Mouse (Mus musculus) testis, postnatal 14 days (tissue): ENCODE measurements around the gene Kcns1.
"Not testable (repeated sequence)": the region's sequence is repeated elsewhere in the genome, so short reads cannot be mapped to it uniquely, and the experiment has no call there.

ENCODE experiments used
- DNase-seq: peaks from one replicate; pipeline ENCODE4 v3.0.0; 2021; ENCODE audit warnings: low spot score

Kcns1 gene

DNA sequence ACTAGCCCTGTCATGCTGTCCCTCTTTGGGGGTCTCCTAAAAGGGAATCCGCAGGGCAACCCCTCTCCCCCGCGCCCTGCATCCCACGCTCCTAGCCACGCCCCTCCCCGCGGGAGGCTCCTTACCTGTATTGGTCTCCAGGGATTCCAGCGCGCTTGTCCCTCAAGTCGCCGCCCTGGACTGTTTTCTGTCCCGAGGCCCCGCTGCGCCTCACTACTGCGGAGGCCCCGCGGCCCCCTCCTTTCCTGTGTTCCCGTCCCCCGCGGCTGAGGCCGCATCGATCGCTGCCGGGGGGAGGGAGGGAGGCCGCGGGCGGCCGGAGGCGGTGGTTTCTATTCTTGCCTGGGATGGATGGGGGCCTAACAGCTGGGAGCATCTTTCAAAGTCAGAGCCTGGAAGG lies at the start of gene Kcns1:
Gene Kcns1 (minus strand): TSS at position 212 of the 400 bp plus-strand sequence.
- no peak for DNase-seq

GRCm38 (mm10) chr2:164219295-164219694 lies 48.4 kb upstream of the Kcns1 start:
- no peak for DNase-seq

DNA sequence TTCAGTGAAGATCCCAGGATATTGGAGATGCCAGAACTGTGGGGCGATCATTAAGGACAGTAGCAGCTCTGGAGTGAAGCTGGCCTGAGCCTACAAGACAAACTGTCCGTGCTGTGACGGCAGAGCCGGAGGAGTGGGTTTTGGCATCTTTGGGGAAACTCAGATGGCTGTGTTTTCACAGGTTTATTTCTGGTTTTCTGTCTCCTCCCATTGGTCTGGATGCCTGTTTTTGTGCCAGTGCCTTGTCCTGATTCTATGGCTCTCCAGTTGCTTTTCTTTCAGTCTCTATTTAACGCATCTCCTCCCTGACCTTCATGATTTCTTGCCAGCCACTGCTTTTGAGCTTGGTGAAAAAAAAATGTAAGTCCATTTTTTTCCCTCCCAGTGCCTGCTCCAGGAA lies 41.8 kb upstream of the Kcns1 start:
- no peak for DNase-seq

DNA sequence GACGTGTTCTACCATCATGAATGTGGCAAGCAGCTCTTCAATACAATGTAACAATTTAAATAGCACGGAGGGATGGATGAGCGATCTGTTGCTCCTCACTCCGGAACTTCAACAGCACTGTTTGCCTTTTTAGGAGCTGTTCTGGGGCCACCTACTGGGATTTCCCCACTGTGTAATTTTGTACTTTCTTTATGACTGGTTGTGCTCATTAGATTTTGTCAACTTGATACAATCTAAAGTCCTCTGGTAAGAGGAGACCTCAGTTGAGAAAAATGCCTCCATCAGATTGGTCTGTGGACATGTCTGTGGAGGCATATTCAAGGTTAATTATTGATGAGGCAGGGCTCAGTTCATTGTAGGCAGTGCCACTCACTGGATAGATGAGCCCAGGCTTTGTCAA lies 40.0 kb upstream of the Kcns1 start:
- DNase-seq, result no peak

DNA sequence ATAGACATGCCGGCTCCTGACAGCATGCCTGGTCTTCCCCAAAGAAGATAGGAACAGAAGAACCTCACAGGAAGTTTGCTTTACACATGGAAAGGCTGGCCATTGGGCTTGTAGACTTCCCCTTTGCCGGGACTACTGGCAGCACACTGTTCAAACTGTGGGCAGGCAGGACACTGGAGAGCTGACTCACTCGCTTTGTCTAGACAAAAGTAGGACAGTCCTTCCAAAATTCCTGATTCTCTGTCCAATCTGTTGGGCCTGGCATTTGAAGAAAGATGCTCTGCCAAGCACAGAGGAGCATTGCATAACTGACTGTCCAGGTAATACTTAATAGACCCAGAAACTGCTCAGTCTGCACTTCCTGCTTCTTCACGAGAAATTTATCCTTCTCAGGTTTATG lies 35.8 kb upstream of the Kcns1 start:
- DNase-seq, result no peak

GRCm38 (mm10) chr2:164206011-164206410 lies 35.1 kb upstream of the Kcns1 start:
- DNase-seq, result not testable (repeated sequence)

GRCm38 (mm10) chr2:164199626-164200327 lies 28.9 kb upstream of the Kcns1 start, which contains the start of gene Wfdc15a:
TSS of gene Wfdc15a (minus strand) at chr2:164200130.
- DNase-seq, result no peak

DNA sequence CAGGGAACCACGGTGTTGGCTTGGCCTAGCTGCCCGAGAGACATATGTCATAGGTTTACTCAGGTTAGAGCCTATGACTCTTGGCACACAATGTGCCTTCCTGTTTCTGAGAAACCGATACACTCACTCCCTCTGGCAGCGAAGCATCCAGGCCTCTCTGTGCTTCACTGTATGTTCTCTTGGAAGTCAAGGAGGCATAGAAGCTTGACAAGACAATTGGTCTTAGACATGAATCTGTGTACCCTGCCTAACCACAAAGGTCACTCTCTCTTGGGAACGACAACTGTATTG lies 25.7 kb upstream of the Kcns1 start:
- no peak for DNase-seq

GRCm38 (mm10) chr2:164195971-164196699 lies 25.2 kb upstream of the Kcns1 start:
- no peak for DNase-seq

DNA sequence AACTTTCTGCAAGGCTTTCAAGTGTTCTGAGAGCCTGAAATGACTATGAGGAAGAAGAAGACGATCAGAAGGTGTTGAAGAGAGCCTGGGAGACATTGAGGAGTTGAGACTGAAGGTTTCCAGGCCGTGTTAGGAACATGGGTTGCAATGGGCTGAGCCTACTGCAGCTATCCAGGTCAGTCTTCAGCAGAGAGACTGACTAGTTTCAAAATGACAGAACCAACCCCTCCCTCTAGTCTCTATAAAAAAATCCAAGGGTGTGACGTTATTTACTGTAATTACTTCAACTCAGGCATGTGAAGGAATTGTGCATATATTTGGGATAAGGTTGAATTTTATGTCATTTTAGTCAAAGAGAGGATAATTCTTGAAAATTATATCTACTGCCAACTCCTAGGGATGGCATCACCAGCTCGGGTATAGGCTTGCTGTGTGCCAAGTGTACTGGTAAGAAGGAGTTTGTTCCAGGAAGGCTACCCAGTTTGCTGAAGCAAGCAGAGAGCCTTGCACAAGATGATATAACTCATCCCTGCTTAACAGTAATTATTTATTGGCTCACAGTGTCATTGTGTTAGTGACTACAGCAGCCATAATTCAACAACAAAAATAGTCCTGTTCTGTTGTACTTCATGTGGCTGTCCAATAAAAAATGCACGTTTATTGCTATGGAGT lies 24.2 kb upstream of the Kcns1 start:
- DNase-seq, result no peak

DNA sequence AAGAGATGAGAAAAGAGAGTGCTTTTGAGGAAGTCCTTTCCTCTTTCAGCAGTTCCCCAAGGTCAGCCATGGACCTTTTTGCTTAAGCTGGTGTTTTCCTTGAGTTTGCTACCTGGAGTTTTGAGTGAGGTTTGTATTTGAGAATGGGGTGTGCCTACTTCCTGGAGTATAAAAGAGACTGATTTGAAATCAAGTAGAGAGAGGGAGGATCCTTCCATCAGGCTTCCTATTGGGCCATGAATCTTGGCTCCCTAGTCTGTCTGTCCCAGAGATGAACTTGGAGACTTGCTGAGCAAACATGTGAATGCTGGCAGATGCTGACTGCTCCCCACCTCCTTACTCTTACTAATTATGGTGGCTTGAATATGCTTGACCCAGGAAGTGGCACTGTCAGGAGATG lies 21.4 kb upstream of the Kcns1 start:
- no peak for DNase-seq

- DNase-seq, result no peak
Observed at GRCm38 (mm10) chr2:164190576-164190975, 19.7 kb upstream of the Kcns1 start, which contains the start of gene Wfdc12. TSS of gene Wfdc12 (minus strand) at chr2:164190608.

- no peak for DNase-seq
Observed at GRCm38 (mm10) chr2:164188722-164189121, 17.8 kb upstream of the Kcns1 start.

DNA sequence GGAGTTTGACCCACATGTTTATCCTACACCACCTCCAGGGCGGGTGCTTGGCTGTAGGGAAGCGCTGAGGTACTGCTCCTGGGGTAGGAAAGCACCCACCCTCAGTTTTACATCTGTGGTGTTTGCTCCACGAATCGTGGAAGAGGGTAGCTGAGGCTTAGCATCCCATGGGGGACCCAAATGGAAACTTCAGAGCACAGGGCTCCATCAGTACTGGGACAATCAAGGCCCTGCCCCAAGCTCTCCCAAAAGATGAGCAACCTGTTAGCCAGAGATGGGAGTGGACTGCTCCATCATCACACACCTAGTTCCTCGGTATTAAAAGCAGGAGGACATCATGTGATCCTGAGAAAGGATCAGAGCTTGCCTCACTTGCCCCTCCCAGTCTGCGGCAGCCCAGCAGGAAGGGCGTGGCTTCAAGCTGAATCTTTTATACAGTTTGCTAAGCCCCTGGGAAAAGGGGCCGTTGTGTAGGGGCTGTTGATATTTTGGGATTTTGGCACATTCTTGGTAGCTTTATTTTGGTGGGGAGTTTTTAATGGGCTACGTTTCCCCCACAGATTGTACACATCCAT lies 13.3 kb upstream of the Kcns1 start:
- no peak for DNase-seq

DNA sequence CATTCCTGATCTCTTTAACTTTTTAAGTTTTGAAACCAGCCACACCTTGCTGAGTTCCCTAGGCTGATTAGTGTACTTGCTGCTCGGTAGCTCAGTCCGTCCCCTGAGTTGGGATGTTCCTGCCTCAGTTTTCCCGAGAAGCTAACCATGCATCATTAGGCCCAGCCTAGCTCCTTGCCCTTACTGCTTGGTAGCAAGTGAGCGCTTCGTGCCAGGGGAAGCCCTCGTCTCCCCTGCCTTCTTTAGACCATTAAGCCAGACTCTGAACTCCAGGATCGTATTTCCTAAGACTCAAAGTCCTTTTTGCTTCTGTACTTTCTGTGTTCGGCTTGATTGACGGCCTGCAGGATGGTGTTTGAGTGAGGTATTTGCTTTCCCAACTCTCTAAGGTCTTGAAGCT lies 12.4 kb upstream of the Kcns1 start:
- no peak for DNase-seq

GRCm38 (mm10) chr2:164182692-164183255 lies 11.9 kb upstream of the Kcns1 start, which contains the start of gene Wfdc5:
TSS of gene Wfdc5 (minus strand) at chr2:164182742.
- DNase-seq, result no peak

DNA sequence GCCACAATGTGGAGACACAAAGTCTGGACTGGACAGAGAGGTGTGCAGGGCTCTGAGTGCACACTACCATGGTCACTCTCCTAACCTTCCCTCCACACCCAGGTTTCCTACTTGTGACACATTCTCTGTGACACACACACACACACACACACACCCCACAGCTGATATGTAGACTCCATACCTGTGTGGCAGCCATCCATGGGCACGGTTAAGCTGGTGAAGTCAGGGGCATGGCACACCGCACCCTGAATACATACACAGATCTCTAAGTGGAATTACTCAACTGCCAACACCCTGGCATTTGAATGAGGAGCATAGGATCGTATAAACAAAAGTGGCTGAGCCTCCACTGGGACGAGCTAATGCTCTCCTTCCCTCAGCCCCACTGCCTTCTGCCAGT lies 9.9 kb upstream of the Kcns1 start:
- no peak for DNase-seq

DNA sequence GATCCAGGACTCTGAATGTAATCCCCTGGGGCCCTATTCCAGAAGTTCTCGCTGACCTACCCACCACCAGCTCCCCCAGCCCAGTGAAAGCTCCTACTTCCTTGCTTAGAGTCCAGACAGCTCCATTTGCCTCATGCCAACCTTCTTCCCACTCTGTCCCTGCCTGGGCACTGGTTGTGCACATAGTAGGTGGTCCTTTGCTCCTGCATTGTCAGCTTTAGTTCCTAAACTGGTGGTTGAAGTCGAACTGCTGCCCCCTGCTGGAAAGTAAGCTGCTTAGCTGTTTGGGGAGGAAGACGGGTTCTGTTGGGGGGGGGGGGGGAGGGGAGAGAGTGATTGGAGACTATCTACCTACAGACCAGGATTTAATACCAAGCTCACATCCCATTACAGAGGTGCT lies 9.2 kb upstream of the Kcns1 start:
- DNase-seq, result no peak

DNA sequence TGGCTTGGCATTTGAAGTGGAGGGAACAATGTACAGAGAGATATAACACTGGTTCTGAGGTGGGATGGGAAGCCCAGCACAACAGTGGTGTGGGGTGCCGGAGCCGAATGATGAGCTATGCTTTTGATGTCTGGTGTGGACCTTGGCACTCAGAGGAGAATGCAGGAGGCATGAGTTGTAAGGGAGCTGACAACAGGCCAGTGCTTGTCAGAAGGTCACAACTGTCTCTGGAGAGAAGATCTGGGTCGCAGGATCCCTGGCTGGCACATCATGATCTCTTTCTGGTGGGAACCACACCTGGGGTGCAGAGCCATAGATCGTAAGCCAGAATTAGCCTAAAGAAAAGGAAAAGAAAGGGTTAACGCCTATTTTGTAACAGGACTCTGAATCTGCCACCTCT lies 6.9 kb upstream of the Kcns1 start:
- DNase-seq, result no peak

DNA sequence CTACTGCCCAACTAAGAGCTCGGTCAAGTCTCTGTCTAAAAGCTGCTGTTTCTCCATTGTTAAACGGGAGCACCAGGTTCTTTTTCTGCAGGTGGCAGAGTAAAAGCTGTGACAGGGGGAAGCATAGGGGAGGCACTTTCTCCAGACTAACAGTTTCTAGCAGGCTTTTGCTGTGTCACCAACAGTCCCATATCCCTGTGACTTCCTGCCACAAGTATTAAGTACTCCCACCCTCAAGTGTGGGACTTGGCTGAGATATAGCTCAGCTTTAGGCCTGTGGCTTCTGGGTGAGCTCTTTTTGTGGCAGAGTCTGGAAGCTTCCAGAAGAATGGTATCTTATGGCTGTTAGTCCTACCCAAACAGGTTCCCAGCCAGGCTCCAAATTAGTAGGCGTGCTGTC lies 4.9 kb upstream of the Kcns1 start:
- no peak for DNase-seq

GRCm38 (mm10) chr2:164174649-164175395 lies 3.9 kb upstream of the Kcns1 start:
- no peak for DNase-seq

GRCm38 (mm10) chr2:164173394-164173793 lies 2.5 kb upstream of the Kcns1 start:
- no peak for DNase-seq
